Mouse (Mus musculus) thymus, postnatal 4 days (tissue): ENCODE results near the gene Gcfc2.

Experiments
- DNase-seq: peaks from one replicate; pipeline ENCODE4 v3.0.0; 2021

Gene Gcfc2

DNA sequence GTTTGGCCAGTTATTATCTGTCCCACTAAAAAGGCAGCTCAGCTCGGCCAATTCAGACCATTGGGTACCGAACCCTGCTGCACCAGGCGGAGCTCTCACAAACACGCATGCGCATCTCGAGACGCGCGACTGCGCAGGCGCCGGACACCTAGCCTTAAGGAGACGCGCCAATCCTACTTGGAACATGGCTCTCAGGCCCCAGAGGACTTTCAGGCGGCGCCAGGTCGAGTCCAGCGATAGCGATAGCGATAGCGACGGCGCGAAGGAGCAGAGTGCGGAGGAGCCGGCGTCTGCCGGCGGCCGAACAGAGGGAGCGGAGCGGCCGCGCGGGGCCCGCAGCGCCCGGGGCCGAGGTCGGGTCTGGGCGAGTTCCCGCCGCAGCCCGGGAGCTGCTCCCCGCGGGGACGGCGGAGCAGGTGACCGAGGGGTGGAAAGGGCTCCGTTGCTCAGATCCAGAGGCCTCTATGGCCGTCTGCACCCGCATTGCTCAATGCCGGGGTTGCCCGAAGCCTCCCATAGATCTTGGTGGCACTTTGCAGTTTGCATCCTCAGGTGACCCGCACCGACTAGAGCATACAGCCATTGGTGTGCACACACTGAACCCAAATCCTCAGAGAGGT lies at the start of gene Gcfc2:
TSS of gene Gcfc2 (plus strand) at position 147 of the 620 bp plus-strand sequence.
- DNase-seq: peak; percentile 96

DNA sequence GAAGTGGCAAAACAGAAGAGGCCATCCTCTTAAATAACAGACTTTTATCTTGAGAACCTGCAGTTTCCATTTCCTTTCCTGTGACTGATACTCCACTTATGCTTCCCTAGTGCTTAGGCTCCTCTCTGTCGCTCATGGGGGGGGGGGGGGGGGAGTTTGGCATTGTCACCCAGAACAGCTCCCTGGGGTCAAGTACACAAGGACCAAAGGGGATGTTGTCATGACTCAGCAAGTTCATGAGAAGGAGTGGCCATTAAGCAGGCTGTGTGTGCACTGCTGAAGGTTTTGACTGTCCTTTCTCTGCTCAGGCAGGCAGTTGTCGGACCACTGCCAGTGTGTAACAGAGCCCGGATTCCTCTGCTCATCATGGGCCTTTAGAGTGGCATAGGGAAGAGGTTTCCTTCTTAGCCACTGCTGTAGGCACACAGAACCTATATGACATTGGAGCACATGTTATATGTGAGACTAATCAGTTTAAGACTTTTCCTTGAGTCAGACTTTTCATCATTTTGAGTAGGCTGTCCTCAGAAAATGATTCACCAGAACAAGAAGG lies 27.7 kb upstream of the Gcfc2 start:
- no peak for DNase-seq

DNA sequence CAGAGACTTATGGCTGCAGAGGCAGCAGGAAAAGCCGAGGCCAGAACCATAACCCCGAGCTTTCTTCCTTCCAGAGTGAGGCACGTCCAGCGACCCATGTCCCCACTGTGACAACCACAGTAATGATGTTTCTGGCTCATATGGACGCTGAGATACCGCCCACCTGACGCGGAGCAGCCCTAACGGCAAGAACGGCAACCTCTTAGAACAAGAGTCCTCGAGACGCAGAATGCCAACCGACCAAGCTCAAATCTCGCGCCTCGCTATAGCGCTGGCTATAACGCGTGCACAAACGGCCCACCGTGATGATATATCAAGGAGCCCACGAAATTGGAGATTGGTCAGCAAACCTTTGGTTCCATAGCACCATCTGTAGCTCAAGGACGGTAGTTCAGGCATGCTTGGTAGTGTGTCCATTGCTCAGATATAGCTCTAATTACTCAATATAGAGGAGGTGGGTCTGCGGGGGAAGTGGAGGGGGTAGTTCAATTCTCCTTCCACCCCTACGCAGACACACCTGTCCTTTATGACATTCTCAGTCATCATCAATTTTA lies 13.1 kb upstream of the Gcfc2 start:
- no peak for DNase-seq

DNA sequence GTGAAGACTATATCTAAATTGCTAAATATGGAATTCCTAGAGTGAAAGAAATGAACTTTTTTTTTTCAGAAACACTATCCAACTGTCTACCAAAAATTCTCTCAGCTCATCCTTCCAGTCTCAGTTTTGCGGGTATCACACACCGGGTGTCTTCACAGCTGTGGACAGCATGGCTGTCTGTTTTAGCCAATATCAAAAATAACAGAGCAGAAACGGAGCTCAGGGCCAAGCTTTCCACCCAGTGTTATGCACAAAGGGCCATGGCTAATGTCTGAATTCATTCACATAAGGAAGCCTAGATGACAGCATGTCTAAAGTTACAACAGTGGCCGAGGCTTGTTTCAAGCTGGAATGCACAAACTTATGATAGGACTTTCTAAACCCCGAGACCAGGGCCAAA lies 12.2 kb upstream of the Gcfc2 start:
- no peak for DNase-seq

DNA sequence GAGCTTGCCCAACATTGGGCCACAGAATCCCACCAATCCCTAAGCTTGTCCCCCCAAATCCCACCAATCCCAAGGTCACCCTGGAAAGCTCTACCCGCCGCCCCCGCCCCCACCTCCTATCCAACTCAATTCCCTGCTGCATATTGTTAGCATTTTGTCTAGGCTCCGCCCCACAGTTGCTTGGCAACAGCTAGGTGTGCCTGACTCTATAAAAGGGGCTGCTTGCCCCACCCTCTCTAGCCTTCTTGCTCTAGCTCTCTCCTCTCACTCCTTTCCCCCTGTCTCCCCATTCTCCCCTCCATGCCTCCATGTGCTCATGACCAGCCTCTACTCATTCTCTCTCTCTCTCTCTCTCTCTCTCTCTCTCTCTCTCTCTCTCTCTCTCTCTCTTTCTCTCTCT lies 11.8 kb upstream of the Gcfc2 start:
- DNase-seq: no peak

DNA sequence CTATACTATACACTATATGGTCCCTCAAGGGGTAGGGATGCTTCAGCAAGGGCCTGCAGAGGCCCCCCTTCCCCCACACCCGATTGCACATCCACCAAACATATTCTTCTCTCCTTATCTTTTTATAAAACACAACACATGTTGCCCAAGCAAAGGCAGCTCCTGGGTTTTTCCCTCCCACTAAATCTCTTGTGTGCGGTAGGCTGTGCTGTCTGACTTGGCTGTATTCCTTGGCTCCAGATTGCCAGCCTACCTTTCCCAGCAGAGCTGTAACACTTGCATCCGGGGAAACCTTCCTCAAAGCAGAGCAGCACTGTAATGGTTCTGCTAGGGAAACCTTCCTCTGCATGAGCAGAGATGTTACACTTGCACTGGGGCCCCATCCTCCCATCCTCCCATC lies 11.3 kb upstream of the Gcfc2 start:
- DNase-seq: no peak

DNA sequence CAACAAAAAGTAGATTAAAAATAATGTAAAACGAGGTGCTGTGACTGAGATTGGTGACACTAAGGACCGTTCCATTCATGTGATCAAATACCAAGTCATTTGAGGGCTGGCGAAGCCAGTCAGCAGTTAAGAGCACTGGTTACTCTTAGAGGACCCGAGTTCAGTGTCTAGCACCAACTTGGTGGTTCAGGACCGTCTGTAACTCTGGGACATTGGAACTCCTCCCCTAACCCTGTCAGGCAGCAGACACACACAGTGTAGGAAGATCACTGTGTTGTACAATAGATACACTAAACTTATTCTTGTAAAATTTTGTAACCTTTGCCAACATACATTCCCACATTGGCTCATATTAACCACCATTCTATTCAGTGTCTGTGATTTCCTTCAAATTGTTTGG lies 835 bp downstream of the Gcfc2 start:
- DNase-seq: no peak

DNA sequence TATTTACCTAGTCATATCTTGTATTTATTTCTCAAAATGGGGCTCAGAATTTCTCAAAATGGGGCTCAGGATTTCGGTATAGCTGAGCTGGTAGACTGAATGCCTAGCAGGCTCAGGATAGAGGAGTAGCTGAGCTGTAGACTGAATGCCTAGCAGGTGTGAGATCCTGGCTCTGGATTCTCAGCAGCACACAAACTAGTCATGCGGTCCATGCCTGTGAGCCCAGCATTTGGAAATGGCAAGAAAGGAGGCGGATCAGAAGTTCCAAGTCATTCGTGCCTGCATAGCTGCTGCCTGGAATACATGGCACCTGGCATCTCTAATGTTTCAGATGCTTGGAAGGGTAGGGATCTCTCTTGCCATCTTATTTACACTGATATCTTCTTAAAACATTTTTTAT lies 5.9 kb downstream of the Gcfc2 start:
- no peak for DNase-seq

DNA sequence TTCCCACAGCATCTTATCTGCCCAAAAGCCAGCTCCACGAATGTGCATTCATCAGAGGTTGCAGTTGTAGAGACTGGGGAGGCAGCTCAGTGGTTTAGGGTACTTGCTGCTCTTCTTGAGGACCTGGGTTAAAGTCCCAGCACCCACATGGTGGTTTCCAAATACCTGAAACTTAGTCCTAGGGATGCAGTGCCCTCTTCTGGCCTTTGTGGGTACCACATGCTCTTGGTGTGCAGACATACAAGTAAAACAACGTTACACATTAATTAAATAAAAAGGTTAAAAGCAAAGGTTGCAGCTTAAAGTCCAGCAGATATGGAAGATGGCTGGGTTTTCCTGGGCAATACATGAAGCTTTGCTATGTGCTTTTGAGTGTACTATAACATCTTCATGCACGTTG lies 9.8 kb downstream of the Gcfc2 start:
- DNase-seq: peak; percentile 36

DNA sequence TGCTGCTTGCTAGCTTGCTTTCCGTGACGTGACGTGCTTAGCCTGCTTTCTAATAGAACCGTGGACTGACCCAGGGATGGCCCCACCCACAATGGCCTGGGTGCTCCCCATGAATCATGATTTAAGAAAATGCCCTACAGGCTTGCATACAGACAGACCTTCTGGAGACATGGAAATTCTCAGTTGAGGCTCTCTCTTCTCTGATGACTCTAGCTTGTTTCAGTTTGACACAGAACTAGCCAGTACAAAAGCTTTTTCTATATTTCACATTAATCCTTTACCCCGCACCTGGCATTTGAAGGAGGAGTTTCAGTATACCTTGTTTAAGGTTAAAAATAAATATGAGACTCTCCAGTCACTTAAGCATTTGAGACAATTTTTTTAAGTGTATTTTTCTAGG lies 18.2 kb downstream of the Gcfc2 start:
- no peak for DNase-seq

DNA sequence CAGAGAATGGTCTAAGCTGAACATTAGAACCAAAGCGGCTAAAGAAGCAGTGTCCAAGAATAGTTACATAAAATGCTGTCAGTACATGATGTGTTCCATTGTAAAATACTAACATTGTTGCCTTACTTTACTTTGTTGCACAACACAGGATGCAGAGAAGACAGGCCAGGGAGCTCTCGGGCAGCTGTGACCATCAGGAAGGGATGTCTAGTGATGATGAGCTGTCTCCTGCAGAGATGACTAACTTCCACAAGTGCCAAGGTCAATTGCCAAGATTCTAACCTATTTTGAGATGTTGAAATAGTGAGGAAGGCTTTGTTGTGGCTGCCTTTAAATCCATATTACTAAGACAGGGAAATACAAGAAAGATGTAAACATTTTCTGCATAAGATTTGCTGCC lies 19.8 kb downstream of the Gcfc2 start:
- DNase-seq: no peak

DNA sequence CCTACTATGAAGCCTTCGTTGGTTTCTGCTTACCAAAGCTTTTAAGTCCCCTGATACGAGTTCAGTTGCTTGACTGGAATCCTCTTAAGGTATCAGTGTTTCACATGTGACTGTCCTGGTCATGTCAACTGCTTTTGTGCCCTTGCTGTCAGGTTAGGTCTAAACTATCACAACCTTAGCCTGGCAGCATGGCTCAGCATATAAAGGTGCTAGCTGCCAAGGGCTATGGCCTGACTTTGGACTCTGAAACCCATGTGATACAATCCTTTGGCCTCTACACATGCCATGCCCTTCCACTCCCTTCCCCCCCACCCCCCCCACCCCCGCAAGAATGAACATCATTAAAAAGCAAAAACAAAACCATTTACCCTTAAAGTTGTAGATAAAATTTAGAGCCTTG lies 21.0 kb downstream of the Gcfc2 start:
- no peak for DNase-seq

DNA sequence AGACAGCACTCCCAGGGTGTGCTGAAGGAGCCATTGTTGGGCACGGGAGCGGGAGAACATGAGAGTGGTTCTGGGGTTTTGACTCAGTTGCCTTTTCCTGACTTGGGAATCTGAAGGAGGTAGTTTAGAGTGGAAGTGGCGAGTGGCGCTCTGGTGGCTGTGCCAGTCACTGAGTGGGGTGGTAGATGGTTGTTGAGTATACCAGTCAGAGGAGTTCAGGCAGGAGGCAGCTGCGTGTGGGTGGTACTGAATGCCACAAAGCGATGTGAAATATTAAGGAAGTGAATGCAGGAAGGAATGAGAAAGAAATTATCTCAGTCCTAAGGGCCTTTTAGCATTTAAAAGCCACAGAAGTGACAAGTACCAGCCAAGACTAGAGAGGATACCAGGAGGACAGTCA lies 23.4 kb downstream of the Gcfc2 start:
- DNase-seq: no peak

DNA sequence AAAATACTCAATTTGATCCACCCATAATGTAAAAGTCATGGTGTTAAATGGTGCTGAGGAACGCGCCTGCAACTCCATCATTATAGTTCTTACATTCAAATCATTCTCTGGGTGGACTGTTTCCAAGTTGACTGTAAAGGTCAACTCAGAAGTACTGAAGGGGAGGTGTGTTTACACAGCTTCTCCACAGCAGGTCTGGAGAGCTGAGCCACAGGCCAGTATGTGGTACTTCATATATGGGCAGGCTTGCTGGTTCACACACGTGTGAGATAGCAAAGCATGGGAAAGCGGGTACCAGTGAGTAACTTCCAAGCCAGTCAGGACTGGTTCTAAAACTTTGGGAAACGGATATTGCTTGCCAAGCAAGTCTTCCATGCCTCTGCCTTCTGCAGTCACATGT lies 31.7 kb downstream of the Gcfc2 start:
- no peak for DNase-seq

DNA sequence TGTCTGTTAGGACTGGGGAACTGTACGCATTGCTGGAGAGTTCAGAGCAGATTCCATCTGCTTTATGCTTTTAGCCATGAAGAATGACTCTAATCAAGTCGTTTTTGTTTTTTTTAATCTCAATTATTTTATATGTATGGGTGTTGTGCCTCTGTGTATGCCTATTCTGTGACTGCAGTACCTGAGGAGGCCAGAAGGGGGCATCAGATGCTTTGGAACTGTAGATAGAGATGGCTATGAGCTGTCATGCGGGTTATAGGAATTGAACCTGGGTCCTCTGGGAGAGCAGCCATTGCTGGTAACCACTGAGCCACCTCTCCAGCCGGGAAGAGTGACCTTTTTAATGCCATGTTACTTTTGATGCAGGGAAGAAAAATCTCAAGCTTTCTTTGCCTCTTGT lies 32.9 kb downstream of the Gcfc2 start:
- peak; percentile 47 for DNase-seq

DNA sequence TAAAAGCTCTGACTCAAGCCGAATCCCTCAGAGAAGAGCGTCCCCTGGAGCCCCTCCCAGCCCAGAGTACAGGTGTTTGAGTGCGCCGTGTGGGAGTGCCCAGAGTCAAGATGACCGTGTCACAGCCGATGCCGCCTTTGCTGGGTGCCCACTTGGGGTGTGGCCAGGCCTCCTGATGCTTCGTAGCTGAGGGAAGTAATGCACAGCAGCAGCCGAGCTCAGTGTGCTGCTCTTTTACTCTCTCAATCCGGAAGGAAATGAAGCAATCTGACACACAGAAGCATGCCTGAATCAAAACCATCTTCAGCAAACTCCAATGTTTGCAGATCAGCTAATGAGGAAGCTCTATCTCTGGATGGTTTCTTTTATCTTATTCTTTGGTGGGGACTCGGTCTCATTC lies 34.5 kb downstream of the Gcfc2 start:
- no peak for DNase-seq

DNA sequence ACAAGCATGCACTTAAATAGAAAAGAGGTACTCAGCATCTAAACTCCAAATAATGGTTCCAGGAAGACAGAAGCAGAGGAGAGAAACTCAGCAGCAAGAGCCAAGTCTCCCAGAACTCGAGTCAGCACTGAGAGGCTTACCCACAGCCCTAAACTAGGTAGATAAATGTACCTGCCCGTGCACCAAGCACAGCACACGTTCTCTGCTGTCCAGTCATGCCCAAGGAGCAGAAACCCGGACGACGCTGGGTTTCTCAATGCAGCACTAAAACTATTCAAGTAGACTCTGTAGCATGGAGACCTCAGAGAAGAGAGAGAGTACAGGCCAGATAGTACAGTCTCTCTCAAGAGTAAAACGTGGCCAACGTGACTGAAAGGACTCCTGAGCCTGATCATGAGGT lies 36.4 kb downstream of the Gcfc2 start:
- DNase-seq: no peak

DNA sequence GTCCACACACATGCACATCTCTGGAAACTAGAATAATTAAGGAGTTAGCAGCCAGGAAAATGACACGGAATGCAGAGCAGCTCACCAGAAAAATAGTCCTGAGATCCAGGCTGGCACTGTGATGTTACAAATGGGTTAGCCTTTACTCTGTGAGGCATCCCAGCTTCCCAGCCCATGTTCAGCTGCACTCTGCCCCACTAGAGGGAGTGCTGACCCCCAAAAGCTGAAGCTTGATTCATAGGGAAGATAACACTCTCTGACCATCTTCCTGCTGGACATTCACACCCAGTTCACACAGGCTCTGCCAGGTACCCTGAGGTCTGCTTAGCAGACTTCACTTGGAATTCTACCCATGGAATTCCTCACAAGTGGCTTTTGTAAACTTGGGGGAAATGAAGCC lies 36.8 kb downstream of the Gcfc2 start:
- DNase-seq: no peak

DNA sequence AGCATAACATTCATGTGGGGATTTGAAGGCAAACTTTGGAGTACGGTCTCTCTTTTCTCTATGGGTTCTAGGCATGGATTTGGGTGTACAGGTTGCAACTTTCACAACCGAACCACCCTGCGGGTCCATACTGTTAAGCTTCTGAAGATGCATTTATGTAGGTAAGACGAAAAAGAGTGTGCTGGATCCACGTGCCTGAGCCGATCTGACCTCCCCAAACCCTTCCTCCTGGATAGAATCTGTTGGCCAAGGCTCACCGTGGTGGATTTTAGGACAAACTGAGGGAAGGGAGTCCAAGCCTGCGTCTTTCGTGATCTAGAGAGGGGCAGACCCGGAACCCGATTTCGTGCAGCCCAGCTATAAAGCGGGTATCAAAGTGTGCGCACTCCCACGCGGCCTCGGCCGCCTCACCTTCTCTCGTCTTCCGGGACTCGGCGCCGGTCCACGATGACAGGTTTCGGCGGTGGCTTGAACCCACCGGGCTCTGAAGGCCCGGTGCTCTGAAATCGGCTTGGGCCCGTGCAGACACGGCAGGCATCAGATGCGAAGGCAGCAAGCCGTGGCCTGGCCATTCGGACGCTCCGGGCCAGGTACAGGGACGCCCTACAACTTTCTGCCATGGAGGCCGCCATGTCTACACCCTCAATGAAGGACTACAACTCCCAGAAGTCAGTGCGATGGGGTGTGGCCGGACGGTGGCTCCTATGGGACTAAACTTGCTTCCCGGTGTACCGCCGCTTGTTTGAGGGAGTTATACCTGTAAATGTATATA lies 42.0 kb downstream of the Gcfc2 start, which contains the start of gene Mrpl19:
TSS of gene Mrpl19 (minus strand) at position 663 of the 772 bp plus-strand sequence.
- peak; percentile 91 for DNase-seq

DNA sequence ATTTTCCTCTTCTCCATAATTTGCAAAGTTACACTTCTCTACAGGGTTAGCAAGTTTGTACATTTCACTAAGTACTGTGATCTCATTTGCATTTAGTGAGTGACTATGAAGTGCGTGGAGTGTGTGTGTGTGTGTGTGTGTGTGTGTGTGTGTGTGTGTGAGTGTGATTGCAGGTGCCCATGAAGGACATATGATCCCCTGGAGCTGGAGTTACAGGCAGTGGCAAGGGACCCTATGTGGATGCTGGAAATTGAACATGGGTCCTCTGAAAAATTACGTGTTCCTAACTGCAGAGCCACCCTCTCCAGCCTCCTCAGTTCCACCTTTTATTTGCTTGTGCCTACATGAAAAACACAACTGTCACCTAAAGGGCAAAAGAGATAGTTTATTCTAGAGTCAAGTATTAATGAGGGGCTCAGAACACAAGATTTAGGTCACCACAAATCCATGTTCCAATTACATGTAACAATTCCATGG lies 42.6 kb downstream of the Gcfc2 start:
- no peak for DNase-seq

DNA sequence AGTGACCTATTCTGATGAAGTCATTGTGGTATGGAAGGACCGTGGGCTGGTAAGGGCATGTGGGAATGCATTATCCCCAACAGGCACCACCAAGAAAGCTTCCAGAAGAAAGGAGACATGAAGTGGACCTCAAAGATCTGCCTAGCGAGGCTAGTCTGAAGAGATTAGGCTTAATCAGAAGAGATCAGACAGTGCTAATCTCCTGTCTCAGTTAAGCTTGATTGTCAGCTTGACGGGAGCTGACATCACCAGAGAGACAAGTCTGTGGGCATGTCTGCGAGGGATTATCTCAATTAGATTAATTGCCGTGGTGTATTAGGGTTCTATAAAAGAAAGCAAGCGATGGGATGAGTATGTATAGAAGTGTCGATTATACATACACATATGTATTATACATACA lies 47.7 kb downstream of the Gcfc2 start:
- DNase-seq: no peak

DNA sequence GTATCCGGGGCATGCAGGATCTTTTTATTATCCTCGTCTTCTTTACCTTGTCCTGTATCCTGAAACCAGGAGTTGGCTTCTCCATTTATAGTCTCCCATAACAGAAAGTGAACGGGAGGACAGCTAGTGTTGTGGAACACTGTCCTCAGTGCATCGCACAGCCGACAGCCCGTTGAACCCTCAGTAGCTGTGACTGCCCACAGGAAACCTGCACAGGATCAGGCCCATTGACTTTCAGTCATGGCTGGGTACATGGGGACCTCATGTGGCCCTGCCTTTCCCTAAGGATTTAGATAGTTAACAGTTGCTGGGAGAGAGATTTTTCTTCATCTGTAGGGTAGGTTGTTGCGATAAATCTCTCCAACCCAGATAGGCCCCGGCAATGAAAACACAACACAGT lies 49.1 kb downstream of the Gcfc2 start:
- DNase-seq: no peak

DNA sequence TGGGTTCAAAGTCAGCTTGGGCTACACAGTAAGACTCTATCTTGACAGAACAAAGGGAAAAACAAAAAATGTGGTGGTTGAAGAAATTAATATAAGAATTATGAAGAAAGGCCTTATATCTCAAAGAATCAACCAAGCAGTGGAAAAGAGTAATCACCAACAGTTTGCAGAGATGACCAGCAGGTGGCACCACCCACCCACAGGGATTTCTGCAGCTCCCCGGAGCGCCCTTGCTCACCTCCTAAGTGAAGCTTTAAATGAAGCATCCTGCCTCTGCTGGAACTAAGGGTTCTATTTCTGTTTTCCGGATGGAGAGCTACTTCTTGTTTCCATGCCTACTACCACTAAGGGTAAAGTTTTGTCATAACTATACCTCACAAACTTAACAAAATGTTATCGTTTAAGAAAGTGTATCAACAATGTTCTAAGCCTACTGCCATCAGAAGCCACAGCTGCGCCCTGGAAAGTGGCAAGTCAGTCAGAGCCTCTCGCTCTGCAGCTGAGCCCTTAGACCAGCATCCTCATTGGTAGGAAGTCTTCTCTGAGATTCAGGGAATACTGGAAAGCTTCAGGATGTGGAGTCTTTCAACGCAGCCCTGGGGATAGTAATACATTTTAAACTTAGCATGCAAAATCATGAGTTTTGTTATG lies 52.6 kb downstream of the Gcfc2 start:
- DNase-seq: peak; percentile 85

DNA sequence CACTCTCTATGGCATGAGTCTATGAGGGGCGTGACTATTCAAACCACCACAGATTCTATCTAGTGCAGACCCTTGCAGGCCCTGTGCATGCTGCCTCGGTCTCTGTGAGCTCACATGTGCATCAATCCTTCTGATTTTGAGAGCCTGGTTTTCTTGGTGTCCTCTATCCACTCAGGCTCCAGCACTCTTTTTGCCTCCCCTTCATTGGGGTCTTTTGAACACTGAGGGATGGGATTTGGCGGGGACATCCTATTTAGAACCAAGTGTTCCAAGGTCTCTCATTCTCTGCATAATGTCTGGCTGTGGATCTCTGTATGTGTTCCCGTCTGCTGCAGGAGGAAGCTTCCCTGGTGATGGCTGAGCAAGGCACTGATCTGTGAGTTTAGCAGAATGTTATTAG lies 55.8 kb downstream of the Gcfc2 start:
- DNase-seq: no peak
